Mouse (Mus musculus): ENCODE measurements at regions not wholly inside any gene's neighbourhood (a gene's known extent, or its start where the extent isn't known, plus 50 kb on each side); places are given as distances from the start of the nearest gene placed in this dataset.
"Not testable (repeated sequence)": the region's sequence is repeated elsewhere in the genome, so short reads cannot be mapped to it uniquely, and the experiment has no call there.

GRCm38 (mm10) chr1:83844827-83845379, 436.9 kb upstream of the Sphkap start:
- ATAC-seq (ENCODE audit: low FRiP score, low read depth): no peak

GRCm38 (mm10) chr1:83835965-83836364, 428.0 kb upstream of the Sphkap start:
- Histone ChIP-seq H3K4me2 (replicated peaks; ENCODE audit: low read depth, low read length, severe bottlenecking) (no peak overlapping the region), H3K27ac (replicated peaks; ENCODE audit: low read depth, low read length) (no peak overlapping the region), H3K4me3 (replicated peaks; ENCODE audit: low read length) (no peak overlapping the region), H3K9ac (ENCODE audit: low read depth, low read length, severe bottlenecking) (no peak overlapping the region), H3K4me1 (ENCODE audit: control insufficient read depth, insufficient read depth, low read length) (no peaks in the 10 kb centered on the region), H3K27me3 (ENCODE audit: control insufficient read depth, insufficient read depth, low read length) (no peaks in the 10 kb centered on the region), H3K36me3 (ENCODE audit: control insufficient read depth, insufficient read depth, low read length) (no peaks in the 10 kb centered on the region), H3K9me3 (ENCODE audit: control insufficient read depth, low read length) (no peaks in the 10 kb centered on the region)
- DNase-seq (ENCODE audit: low spot score) (no peak), ATAC-seq (ENCODE audit: low FRiP score, low read depth) (no peak)
- no peak for TF ChIP-seq POLR2A (IDR thresholded peaks at IDR 0.05; ENCODE audit: borderline replicate concordance, extremely low read depth, insufficient read depth, insufficient read length)
- 82% methylated on average over 6 of the region's 6 CpGs for WGBS

More at GRCm38 (mm10) chr1:83844827-83845379, 436.9 kb upstream of the Sphkap start:
- Histone ChIP-seq H3K4me3 (replicated peaks; ENCODE audit: low read length) (no peak overlapping the region), H3K4me1 (ENCODE audit: control insufficient read depth, insufficient read depth, low read length) (no peaks in the 10 kb centered on the region), H3K27ac (replicated peaks; ENCODE audit: low read depth, low read length) (no peak overlapping the region), H3K9me3 (ENCODE audit: control insufficient read depth, low read length) (no peaks in the 10 kb centered on the region), H3K9ac (ENCODE audit: low read depth, low read length, severe bottlenecking) (no peak overlapping the region), H3K4me2 (replicated peaks; ENCODE audit: low read depth, low read length, severe bottlenecking) (no peak overlapping the region), H3K36me3 (ENCODE audit: control insufficient read depth, insufficient read depth, low read length) (no peaks in the 10 kb centered on the region), H3K27me3 (ENCODE audit: control insufficient read depth, insufficient read depth, low read length) (no peaks in the 10 kb centered on the region)
- 52% methylated on average over 4 of the region's 4 CpGs for WGBS
- TF ChIP-seq POLR2A (IDR thresholded peaks at IDR 0.05; ENCODE audit: borderline replicate concordance, extremely low read depth, insufficient read depth, insufficient read length): no peak
- no peak for DNase-seq (ENCODE audit: low spot score)

- no peaks in the 10 kb centered on the region for H3K9me3 ChIP-seq (ENCODE audit: control insufficient read depth, low read length)
- DNase-seq (ENCODE audit: low spot score) (no peak), ATAC-seq (ENCODE audit: low FRiP score, low read depth) (no peak)
- 66% methylated on average over 3 of the region's 3 CpGs for WGBS
- no peaks in the 10 kb centered on the region for H3K27me3 ChIP-seq (ENCODE audit: control insufficient read depth, insufficient read depth, low read length)
- no peak for TF ChIP-seq POLR2A (IDR thresholded peaks at IDR 0.05; ENCODE audit: borderline replicate concordance, extremely low read depth, insufficient read depth, insufficient read length)
- H3K36me3 ChIP-seq (ENCODE audit: control insufficient read depth, insufficient read depth, low read length): no peaks in the 10 kb centered on the region
- no peak overlapping the region for H3K27ac ChIP-seq (replicated peaks; ENCODE audit: low read depth, low read length)
- no peaks in the 10 kb centered on the region for H3K4me1 ChIP-seq (ENCODE audit: control insufficient read depth, insufficient read depth, low read length)
- no peak overlapping the region for H3K4me2 ChIP-seq (replicated peaks; ENCODE audit: low read depth, low read length, severe bottlenecking)
- H3K4me3 ChIP-seq (replicated peaks; ENCODE audit: low read length): no peak overlapping the region
- no peak overlapping the region for H3K9ac ChIP-seq (ENCODE audit: low read depth, low read length, severe bottlenecking)
Measured at GRCm38 (mm10) chr1:83832946-83833345, 424.9 kb upstream of the Sphkap start.

- ATAC-seq (ENCODE audit: low FRiP score, low read depth): no peak
- 89% methylated on average over 3 of the region's 3 CpGs for WGBS
- H3K4me3 ChIP-seq (replicated peaks; ENCODE audit: low read length): no peak overlapping the region
Measured at GRCm38 (mm10) chr1:83831900-83832535, 424.0 kb upstream of the Sphkap start.

GRCm38 (mm10) chr1:83830025-83830645, 422.1 kb upstream of the Sphkap start:
- DNase-seq (ENCODE audit: low spot score) (no peak), ATAC-seq (ENCODE audit: low FRiP score, low read depth) (no peak)
- Histone ChIP-seq H3K4me3 (replicated peaks; ENCODE audit: low read length) (no peak overlapping the region), H3K4me2 (replicated peaks; ENCODE audit: low read depth, low read length, severe bottlenecking) (no peak overlapping the region), H3K27ac (replicated peaks; ENCODE audit: low read depth, low read length) (no peak overlapping the region), H3K9ac (ENCODE audit: low read depth, low read length, severe bottlenecking) (no peak overlapping the region), H3K27me3 (ENCODE audit: control insufficient read depth, insufficient read depth, low read length) (no peaks in the 10 kb centered on the region), H3K36me3 (ENCODE audit: control insufficient read depth, insufficient read depth, low read length) (no peaks in the 10 kb centered on the region), H3K9me3 (ENCODE audit: control insufficient read depth, low read length) (no peaks in the 10 kb centered on the region), H3K4me1 (ENCODE audit: control insufficient read depth, insufficient read depth, low read length) (no peaks in the 10 kb centered on the region)
- no peak for TF ChIP-seq POLR2A (IDR thresholded peaks at IDR 0.05; ENCODE audit: borderline replicate concordance, extremely low read depth, insufficient read depth, insufficient read length)
- WGBS: 87% methylated on average over 6 of the region's 6 CpGs

More at GRCm38 (mm10) chr1:83831900-83832535, 424.0 kb upstream of the Sphkap start:
- H3K9me3 ChIP-seq (ENCODE audit: control insufficient read depth, low read length): no peaks in the 10 kb centered on the region
- no peak overlapping the region for H3K9ac ChIP-seq (ENCODE audit: low read depth, low read length, severe bottlenecking)
- H3K4me2 ChIP-seq (replicated peaks; ENCODE audit: low read depth, low read length, severe bottlenecking): no peak overlapping the region
- no peaks in the 10 kb centered on the region for H3K4me1 ChIP-seq (ENCODE audit: control insufficient read depth, insufficient read depth, low read length)
- no peak for TF ChIP-seq POLR2A (IDR thresholded peaks at IDR 0.05; ENCODE audit: borderline replicate concordance, extremely low read depth, insufficient read depth, insufficient read length)
- H3K36me3 ChIP-seq (ENCODE audit: control insufficient read depth, insufficient read depth, low read length): no peaks in the 10 kb centered on the region
- H3K27ac ChIP-seq (replicated peaks; ENCODE audit: low read depth, low read length): no peak overlapping the region
- no peaks in the 10 kb centered on the region for H3K27me3 ChIP-seq (ENCODE audit: control insufficient read depth, insufficient read depth, low read length)
- no peak for DNase-seq (ENCODE audit: low spot score)

GRCm38 (mm10) chr1:83811162-83811561, 403.2 kb upstream of the Sphkap start:
- not testable (repeated sequence) for H3K36me3 ChIP-seq (ENCODE audit: control insufficient read depth, insufficient read depth, low read length); H3K4me2 ChIP-seq (replicated peaks; ENCODE audit: low read depth, low read length, severe bottlenecking); H3K27me3 ChIP-seq (ENCODE audit: control insufficient read depth, insufficient read depth, low read length); DNase-seq (ENCODE audit: low spot score); ATAC-seq (ENCODE audit: low FRiP score, low read depth); H3K9ac ChIP-seq (ENCODE audit: low read depth, low read length, severe bottlenecking); H3K4me3 ChIP-seq (replicated peaks; ENCODE audit: low read length); H3K9me3 ChIP-seq (ENCODE audit: control insufficient read depth, low read length); H3K4me1 ChIP-seq (ENCODE audit: control insufficient read depth, insufficient read depth, low read length); H3K27ac ChIP-seq (replicated peaks; ENCODE audit: low read depth, low read length)
- 37% methylated on average over 5 of the region's 6 CpGs for WGBS
